Mouse (Mus musculus) right cerebral cortex, postnatal 10 days (tissue): Measurements from ENCODE around the gene Gm15127.
"Not testable (repeated sequence)": the region's sequence is repeated elsewhere in the genome, so short reads cannot be mapped to it uniquely, and the experiment has no call there.

Source experiments
- DNase-seq, 2 experiments: peaks; one replicate each; pipeline ENCODE4 v3.0.0; 2021; ENCODE audit warnings: low spot score in 2 of 2

Gene Gm15127

DNA sequence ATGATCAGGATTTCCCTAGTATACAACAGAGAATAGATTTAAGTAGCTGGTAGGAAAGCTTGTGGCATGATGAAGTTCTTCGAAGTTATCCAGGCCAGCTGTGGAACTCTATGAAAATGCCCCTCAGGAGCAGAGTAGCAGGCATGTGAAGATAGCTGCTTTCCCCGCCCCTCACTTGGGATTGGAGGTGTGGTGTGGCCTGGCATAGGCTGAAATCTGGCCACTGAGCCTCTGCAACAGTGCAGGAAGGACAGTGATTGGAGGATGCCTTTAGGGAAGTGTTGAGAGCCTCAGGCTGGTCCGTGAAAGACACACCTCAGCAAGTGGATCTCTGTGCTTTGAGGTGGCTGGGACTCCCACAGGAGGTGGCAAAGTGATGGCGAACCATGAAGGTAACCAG lies at the start of gene Gm15127:
Gene Gm15127 (plus strand): TSS at position 301 of the 400 bp plus-strand sequence.
- not testable (repeated sequence) for DNase-seq

- not testable (repeated sequence) for DNase-seq
These were observed 48.3 kb upstream of the Gm15127 start, which contains the start of gene Gm8334 for GRCm38 (mm10) chrX:148615053-148615452. TSS of gene Gm8334 (minus strand) at chrX:148615153.

DNA sequence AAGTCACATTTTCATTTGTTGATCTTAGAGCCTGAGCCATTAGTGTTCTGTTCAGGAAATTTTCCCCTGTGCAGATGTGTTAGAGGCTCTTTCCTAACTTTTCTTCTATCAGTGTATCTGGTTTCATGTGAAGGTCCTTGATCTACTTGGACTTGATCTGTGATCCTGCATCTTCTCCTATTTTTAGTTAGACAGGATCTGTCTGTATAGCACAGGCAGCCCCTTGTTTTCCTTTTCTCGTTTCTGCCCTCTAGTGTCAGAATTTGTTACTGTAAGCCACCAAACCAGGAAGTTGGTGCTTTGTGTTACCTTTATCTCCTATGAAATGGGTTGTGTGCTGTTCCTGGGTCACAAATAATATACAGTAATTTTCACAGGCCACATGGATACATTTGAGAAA lies 12.9 kb downstream of the Gm15127 start:
- not testable (repeated sequence) for DNase-seq
